Mouse (Mus musculus) liver, embryonic 14.5 days (tissue): ENCODE results near the gene Ada.

Experiments
- CTCF ChIP-seq: IDR thresholded peaks from 2 replicates; pipeline ENCODE4 v1.5.1; 2016; ENCODE audit warnings: antibody characterized with exemption, low read depth, control low read depth
- EP300 ChIP-seq: IDR thresholded peaks from 2 replicates; pipeline ENCODE4 v1.6.1; 2016; ENCODE audit warnings: antibody characterized with exemption, low read depth

DNA sequence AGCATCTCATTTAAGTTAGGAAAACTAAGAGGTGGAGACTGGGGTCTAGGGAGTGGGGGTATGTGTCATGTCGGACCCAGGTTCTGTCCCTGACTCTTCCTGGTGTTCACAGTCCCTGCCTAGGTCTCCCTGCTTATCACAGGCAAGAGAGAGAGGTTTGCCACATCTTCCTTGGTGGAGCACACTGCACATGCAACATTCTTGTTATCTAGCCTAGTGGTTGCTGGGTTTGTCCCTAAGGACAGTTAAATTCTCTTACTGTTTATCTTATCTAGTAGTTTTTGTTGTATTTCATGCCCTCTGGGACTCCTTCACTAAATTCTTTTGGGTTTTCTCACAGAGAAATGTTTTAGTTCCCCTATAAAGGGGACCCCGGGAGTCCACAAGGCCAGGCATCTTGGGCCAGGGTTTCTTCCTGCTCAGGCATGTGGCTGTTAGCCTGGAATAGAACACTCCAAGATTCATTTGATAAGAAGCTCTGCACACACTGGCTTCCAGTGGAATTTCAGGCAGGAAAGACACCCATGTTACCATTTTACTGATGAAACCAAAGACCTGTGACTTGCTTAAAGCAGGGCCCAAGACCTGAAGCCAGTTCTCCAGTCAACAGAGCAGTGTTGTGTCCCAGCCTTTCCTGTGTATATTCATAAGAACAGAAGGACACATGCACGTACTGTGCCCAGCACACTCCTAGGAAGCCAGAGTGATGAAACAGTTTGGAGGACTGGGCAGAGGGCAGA lies 57.0 kb downstream of the Ada start:
- TF ChIP-seq CTCF, result no peak
- peak; percentile 71 for TF ChIP-seq EP300
